Mouse (Mus musculus): Measurements from ENCODE around the gene Srsf10. TPM values are rescaled to one million over a fixed set of nuclear protein-coding genes. Genes with fewer than 3 reads are reported as not detected.

The Srsf10 gene
- polyA plus RNA-seq, 1 experiment, result 54.7 TPM

DNA sequence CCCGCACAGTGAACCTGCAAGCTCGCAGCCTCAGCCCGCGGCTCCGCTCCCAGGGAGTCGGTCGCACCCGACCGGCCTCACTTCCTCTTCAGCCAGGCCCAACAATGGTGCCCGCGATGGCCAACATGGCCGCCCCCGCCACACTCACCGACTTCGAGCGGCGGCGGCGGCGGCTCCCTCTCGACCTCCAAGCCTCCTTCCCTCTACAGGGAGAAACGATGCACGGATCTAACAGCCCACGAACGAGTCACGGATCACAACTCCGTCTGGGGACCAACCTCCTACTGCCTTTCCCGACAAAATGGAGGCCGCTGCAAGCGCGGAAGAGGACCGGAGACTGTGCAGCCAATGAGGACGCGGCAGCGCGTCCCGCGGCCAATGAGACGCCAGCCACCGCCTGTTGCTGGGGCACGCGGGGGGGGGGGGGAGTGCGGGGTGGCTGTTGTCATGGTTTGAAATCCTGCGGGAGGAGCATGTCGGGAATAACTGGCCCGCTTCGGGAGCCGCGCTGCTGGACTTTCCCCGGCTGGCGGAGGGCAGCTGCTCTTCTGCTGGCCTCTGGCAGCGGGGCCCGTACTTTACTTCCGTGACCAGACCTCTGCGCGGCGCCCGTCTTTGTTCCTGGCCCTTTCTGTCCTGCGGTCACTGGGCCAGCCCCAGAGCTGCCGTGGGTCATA lies 18.1 kb downstream of the Srsf10 start, which contains the start of gene Pnrc2:
TSS of gene Pnrc2 (minus strand) at position 325 of the 677 bp plus-strand sequence.
- WGBS, result 1% methylated on average over 53 of the region's 60 CpGs
- peak within 1 kb of the TSS; percentile 66 for H3K4me3 ChIP-seq (replicated peaks; ENCODE audit: insufficient read depth, low read depth, low read length)
- TF ChIP-seq POLR2A (IDR thresholded peaks at IDR 0.05; ENCODE audit: borderline replicate concordance, insufficient read depth, low read length), result peak; percentile 89; the same call in 1 of the 2 replicates
- no peak for TF ChIP-seq CTCF (IDR thresholded peaks at IDR 0.05; ENCODE audit: borderline replicate concordance, insufficient read depth, low read depth, low read length)
- H3K27ac ChIP-seq (ENCODE audit: insufficient read depth, low read length), result peak within 1 kb of the TSS; percentile 95
- H3K27me3 ChIP-seq (ENCODE audit: control insufficient read depth, insufficient read depth, low read length), result no peaks in the 10 kb centered on the region
- DNase-seq, result peak; percentile 93 to 94
- H3K4me1 ChIP-seq (ENCODE audit: control insufficient read depth, insufficient read depth, low read length), result peaks cover 4% of the 10 kb centered on the region; the same call in 1 of the 2 replicates

DNA sequence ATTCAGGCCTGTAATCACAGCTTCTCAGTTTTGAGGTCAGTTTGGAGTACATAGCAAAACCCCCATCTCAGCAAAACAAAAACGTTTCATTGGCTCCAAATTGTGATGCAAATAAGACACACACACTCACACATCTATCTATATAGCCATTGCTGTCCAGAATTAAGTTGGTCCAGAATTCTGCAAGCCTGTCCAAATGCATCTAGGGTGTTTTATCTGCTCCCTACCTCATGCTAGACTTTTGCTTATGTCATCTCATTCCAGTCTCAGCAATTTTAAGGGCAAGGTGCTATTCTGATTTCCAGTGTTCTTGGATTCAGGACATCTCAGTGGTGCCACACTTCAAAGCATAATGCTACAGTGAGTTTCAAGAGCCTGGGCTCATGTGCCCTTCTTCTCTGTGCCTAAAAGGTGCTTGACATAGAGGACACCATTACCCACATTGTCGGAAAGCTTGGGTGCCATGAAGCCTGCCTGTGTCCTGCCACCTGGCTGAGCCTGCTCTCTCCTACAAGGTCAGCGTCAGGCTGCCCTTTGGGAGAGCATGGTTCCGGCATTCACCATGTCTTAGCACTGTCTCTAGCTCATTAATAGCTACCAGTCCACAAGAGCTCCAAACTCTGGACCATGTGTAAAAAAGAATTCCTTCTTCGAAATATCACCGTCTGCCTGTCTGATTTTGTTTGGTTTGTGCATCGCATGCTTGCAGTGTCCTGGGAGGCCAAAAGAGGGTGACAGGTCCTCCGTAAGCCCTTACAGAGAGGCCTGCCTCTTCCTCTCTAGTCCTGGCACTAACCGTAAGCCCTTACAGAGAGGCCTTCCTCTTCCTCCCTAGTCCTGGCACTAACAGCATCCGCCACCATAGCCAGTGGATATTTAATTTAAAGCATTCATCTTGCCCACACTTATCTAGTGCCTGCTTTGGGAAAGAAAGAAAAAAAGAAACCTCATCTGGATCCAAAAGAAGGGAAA lies 19.3 kb downstream of the Srsf10 start:
- Histone ChIP-seq H3K4me3 (replicated peaks; ENCODE audit: insufficient read depth, low read depth, low read length) (no peak overlapping the region), H3K27me3 (ENCODE audit: control insufficient read depth, insufficient read depth, low read length) (no peaks in the 10 kb centered on the region), H3K27ac (ENCODE audit: insufficient read depth, low read length) (no peak overlapping the region), H3K4me1 (ENCODE audit: control insufficient read depth, insufficient read depth, low read length) (peaks cover 4% of the 10 kb centered on the region; the same call in 1 of the 2 replicates)
- DNase-seq, result no peak
- 86% methylated on average over 10 of the region's 10 CpGs for WGBS
- TF ChIP-seq CTCF (IDR thresholded peaks at IDR 0.05; ENCODE audit: borderline replicate concordance, insufficient read depth, low read depth, low read length), result no peak
- no peak for TF ChIP-seq POLR2A (IDR thresholded peaks at IDR 0.05; ENCODE audit: borderline replicate concordance, insufficient read depth, low read length)

GRCm38 (mm10) chr4:135875546-135875945 lies 20.0 kb downstream of the Srsf10 start:
- H3K4me1 ChIP-seq (ENCODE audit: control insufficient read depth, insufficient read depth, low read length), result peaks cover 4% of the 10 kb centered on the region; the same call in 1 of the 2 replicates
- TF ChIP-seq POLR2A (IDR thresholded peaks at IDR 0.05; ENCODE audit: borderline replicate concordance, insufficient read depth, low read length), result no peak
- TF ChIP-seq CTCF (IDR thresholded peaks at IDR 0.05; ENCODE audit: borderline replicate concordance, insufficient read depth, low read depth, low read length), result no peak

GRCm38 (mm10) chr4:135875991-135876582 lies 20.5 kb downstream of the Srsf10 start:
- Histone ChIP-seq H3K4me3 (replicated peaks; ENCODE audit: insufficient read depth, low read depth, low read length) (peak overlapping the region; percentile 59), H3K4me1 (ENCODE audit: control insufficient read depth, insufficient read depth, low read length) (peaks cover 4% of the 10 kb centered on the region; the same call in 1 of the 2 replicates), H3K27me3 (ENCODE audit: control insufficient read depth, insufficient read depth, low read length) (no peaks in the 10 kb centered on the region), H3K27ac (ENCODE audit: insufficient read depth, low read length) (no peak overlapping the region)
- WGBS, result 18% methylated on average over 9 of the region's 9 CpGs
- no peak for TF ChIP-seq POLR2A (IDR thresholded peaks at IDR 0.05; ENCODE audit: borderline replicate concordance, insufficient read depth, low read length)
- TF ChIP-seq CTCF (IDR thresholded peaks at IDR 0.05; ENCODE audit: borderline replicate concordance, insufficient read depth, low read depth, low read length), result no peak
- peak in 1 of 2 experiments; percentile 32 for DNase-seq

More at GRCm38 (mm10) chr4:135875546-135875945, 20.0 kb downstream of the Srsf10 start:
- Histone ChIP-seq H3K4me3 (replicated peaks; ENCODE audit: insufficient read depth, low read depth, low read length) (no peak overlapping the region), H3K27ac (ENCODE audit: insufficient read depth, low read length) (no peak overlapping the region), H3K27me3 (ENCODE audit: control insufficient read depth, insufficient read depth, low read length) (no peaks in the 10 kb centered on the region)
- 55% methylated on average over 7 of the region's 7 CpGs for WGBS
- no peak for DNase-seq

- WGBS, result 3% methylated on average over 16 of the region's 16 CpGs
- Histone ChIP-seq H3K27me3 (ENCODE audit: control insufficient read depth, insufficient read depth, low read length) (no peaks in the 10 kb centered on the region), H3K4me1 (ENCODE audit: control insufficient read depth, insufficient read depth, low read length) (peaks cover 4% of the 10 kb centered on the region; the same call in 1 of the 2 replicates), H3K4me3 (replicated peaks; ENCODE audit: insufficient read depth, low read depth, low read length) (peak overlapping the region; percentile 59), H3K27ac (ENCODE audit: insufficient read depth, low read length) (0 out of 2 replicates have a peak overlapping the region, but pooled peaks have one; percentile 4)
- peak; percentile 59 to 60 for DNase-seq
- TF ChIP-seq POLR2A (IDR thresholded peaks at IDR 0.05; ENCODE audit: borderline replicate concordance, insufficient read depth, low read length) (no peak), CTCF (IDR thresholded peaks at IDR 0.05; ENCODE audit: borderline replicate concordance, insufficient read depth, low read depth, low read length) (no peak)
Measured at GRCm38 (mm10) chr4:135876583-135877020, 21.1 kb downstream of the Srsf10 start.

GRCm38 (mm10) chr4:135877742-135878141 lies 22.2 kb downstream of the Srsf10 start:
- no peak for DNase-seq
- Histone ChIP-seq H3K4me1 (ENCODE audit: control insufficient read depth, insufficient read depth, low read length) (peaks cover 4% of the 10 kb centered on the region; the same call in 1 of the 2 replicates), H3K27ac (ENCODE audit: insufficient read depth, low read length) (no peak overlapping the region), H3K27me3 (ENCODE audit: control insufficient read depth, insufficient read depth, low read length) (no peaks in the 10 kb centered on the region), H3K4me3 (replicated peaks; ENCODE audit: insufficient read depth, low read depth, low read length) (no peak overlapping the region)
- TF ChIP-seq CTCF (IDR thresholded peaks at IDR 0.05; ENCODE audit: borderline replicate concordance, insufficient read depth, low read depth, low read length) (peak; percentile 17; the same call in 1 of the 2 replicates), POLR2A (IDR thresholded peaks at IDR 0.05; ENCODE audit: borderline replicate concordance, insufficient read depth, low read length) (no peak)
- WGBS, result 62% methylated on average over 2 of the region's 2 CpGs

DNA sequence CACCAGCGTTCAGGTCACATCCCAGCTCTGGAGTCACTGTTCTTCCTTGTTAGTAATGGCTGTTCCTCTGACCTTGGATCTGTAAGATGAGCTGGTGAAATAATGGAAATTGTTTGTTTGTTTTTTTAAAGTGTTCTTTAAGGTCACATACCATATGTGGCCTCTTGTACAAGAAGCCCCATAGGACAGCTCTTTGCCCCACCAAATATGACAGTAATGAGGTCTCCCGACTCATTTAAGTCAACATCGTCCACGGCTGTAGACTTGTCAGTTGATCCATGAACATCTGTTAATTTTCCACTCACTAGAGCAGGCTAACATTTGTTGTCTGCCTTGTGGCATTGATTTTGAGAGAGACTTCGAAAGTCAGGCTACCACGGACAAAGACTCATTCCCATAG lies 23.5 kb downstream of the Srsf10 start:
- WGBS, result 47% methylated on average over 6 of the region's 6 CpGs
- no peak overlapping the region for H3K4me3 ChIP-seq (replicated peaks; ENCODE audit: insufficient read depth, low read depth, low read length)
- H3K27me3 ChIP-seq (ENCODE audit: control insufficient read depth, insufficient read depth, low read length), result no peaks in the 10 kb centered on the region
- TF ChIP-seq POLR2A (IDR thresholded peaks at IDR 0.05; ENCODE audit: borderline replicate concordance, insufficient read depth, low read length), result no peak
- no peak for TF ChIP-seq CTCF (IDR thresholded peaks at IDR 0.05; ENCODE audit: borderline replicate concordance, insufficient read depth, low read depth, low read length)
- peaks cover 4% of the 10 kb centered on the region; the same call in 1 of the 2 replicates for H3K4me1 ChIP-seq (ENCODE audit: control insufficient read depth, insufficient read depth, low read length)
- DNase-seq, result no peak
- no peak overlapping the region for H3K27ac ChIP-seq (ENCODE audit: insufficient read depth, low read length)
